Mouse (Mus musculus) layer of hippocampus, adult 18-20 months (tissue): ENCODE measurements around the gene Samd13. TPM values are rescaled to one million over a fixed set of nuclear protein-coding genes. Genes with fewer than 3 reads are reported as not detected.

Experiments
- DNase-seq, 2 experiments: peaks; one replicate each; pipeline ENCODE4 v3.0.0; 2022; ENCODE audit warnings: low spot score in 2 of 2
- total RNA-seq, 2 experiments: library from RNA; stranded (reverse); gene quantifications; 2 replicates each; pipeline ENCODE4 v1.2.3; 2021

Gene Samd13
- total RNA-seq, 2 experiments from 2014 or later = not detected

DNA sequence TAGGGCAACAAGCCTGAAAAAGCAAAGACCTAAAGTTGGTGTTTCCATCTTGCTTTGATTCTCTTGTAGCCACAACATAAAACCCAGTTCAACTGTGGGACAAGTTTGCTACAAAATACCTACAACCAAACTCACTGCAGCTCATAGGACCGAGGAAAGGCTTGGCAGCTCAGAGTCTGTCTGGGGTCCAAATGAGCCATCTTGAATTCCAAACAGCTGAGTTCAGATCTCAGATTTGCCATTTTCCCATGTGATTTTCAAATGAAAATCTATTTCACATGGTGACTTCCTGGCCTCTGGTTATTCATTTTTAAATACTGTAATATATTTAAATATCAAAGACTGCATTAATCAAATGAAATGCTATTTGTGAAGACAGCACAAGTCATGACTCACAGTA lies 10.3 kb downstream of the Samd13 start:
- no peak for DNase-seq

DNA sequence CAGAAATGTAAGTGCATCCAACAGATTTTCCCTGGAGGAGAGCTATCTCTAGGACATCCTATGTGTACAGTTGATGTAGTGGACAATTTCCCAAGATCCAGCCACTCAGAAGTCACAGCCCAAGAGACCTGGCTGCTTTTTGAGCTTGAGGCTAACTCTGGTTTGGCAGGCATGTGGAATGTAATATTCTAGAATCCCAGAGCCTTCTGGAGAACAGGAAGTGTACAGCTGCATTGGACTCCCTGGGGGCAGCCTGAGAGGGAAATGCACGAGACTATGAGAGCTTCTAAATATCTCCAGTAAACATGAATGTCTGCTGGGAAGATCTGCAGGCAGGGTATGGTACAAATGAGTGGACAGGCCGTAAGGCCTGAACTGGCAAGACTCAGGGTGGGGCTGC lies 14.3 kb downstream of the Samd13 start:
- DNase-seq = no peak

DNA sequence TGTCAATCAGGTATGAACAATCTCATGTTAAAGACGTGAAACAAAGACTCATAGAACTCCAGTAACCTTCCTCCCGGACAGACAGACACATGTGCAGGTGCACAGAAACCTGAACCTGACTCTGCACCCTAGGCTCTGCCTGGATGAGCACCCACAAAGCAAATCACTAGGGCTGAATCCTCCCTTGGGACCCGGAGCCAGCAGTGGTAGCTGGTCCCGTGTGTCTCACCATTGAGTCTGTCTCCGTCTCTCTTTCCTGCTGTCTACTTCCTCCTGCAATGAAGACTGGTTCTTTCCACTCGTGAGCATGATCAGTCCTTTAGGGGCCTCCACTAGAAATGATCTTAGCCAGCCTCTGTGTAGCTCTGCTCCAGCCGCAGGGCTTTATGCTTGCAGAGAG lies 23.5 kb downstream of the Samd13 start:
- no peak for DNase-seq

DNA sequence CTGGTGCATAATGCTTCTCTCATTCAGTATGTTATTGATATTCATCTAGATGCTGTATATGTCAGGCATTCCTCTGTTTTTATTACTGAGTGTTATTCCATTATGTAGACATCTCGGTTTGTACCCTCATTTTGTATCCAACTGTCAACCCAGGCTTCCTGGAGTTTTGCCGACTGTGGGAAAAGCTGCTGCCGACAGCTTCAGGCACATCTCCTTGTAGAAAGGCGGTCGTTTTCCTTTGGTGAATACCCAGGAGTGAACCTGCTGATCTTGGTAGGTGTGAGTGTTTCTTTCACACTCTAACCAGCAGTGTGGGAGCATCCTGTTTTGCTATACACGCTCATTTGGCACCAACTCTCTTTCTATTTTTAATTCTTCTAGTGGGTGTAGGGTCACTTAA lies 24.4 kb downstream of the Samd13 start:
- DNase-seq = peak in 1 of 2 experiments; percentile 51

DNA sequence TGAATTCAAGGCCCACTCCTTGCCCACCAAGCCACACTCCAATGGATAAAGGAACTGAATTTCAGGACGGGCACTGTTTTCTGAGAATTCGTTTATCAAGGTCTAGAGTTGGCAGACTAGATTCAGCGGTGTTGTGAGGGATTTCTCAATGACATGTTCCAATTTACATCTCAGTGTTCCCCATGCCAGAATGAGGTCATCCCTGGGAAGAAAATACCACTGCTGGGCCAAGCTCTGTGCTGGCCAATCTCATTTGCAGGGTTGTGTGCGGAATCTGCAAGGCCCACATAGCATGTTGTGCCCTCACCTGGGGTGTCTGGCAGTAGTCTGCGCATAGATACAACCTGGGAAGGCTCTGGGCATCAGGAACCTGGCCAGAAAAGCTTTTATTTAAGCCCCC lies 26.1 kb downstream of the Samd13 start:
- DNase-seq = no peak

DNA sequence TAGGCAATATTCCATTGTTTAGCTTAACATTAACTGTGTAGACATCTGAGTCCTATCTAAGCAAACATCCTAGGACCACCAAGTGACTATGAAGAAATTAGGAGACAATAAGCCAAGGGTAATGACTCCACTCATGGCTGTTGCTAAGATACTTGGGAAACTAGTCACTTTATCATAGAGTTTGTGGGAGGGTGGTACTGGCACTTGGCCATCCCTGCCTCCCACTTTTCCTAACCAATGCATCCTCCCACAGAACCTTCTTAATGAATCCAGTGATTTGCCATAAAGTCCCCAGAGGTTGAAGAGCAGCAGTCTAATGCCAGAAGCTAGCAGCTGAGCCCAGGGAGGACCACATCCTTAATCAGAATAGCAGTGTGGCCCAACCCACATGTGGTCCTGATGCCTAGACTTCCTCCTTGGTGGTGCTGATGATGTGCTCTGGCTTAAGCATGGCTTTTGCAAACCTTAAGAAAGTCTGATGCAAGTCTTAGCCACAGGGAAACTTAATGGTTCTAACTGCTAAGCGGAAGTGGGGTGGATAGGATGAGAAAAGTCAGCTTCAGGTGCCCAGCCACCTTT lies 27.2 kb downstream of the Samd13 start:
- DNase-seq = peak; percentile 22 to 59

DNA sequence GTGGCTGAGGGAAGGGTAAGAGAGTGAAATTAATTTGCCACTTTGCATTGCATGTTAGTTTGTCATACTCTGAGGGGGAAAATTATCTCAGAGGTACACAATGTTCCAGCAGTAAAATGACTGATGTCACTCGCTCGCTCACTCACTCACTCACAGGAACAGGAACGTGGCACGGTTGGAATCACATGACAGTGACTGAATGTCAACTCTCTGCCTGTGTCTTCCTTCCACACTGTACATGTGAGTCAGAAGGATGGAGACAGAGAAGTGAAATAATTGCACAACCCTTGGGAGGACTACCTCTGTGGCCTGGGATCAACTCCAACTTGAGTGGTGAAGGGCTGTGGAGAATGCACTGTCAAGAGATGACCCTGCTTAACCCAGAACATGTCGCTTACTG lies 28.0 kb downstream of the Samd13 start:
- peak in 1 of 2 experiments; percentile 32 for DNase-seq

DNA sequence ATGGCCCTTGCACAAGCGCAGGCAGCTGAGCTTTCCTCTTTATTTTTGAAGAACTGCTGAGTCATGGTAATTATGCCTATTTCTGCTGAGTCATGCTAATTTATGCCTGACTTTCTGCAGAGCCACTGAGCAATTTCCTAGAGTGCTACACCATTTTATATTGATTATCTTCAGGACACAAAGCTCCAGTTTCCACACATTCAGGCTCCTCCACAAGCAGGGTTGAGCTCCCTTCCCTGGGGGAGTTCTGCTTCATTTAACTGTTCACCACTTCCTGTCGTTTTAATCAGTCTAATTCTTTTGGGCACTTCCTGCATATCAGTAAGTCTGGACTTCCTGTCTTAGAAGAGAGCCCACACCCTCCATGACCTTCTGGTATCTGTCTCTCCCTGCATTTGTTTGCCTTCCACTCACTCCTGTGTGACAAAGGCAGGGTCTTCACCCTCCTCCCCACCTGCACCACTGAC lies 30.2 kb downstream of the Samd13 start:
- DNase-seq = no peak

DNA sequence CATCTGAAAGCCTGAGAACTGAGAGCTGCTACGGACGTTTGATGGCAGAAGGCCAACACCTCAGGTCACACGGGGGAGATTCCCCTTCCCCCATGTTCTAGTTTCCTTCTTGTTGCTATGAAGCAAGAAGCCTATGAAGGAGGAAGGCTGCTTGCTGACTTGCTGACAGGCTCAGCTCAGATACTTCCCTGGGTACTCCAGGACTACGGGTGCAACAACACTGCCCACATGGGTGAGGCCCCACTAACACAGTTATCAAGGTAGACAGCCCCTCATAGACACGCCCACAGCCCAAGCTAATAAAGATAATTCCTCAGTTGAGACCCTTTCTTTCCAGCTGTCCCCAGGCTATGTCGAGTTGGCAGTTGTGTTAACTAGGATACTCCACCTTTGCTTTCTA lies 31.7 kb downstream of the Samd13 start:
- no peak for DNase-seq

DNA sequence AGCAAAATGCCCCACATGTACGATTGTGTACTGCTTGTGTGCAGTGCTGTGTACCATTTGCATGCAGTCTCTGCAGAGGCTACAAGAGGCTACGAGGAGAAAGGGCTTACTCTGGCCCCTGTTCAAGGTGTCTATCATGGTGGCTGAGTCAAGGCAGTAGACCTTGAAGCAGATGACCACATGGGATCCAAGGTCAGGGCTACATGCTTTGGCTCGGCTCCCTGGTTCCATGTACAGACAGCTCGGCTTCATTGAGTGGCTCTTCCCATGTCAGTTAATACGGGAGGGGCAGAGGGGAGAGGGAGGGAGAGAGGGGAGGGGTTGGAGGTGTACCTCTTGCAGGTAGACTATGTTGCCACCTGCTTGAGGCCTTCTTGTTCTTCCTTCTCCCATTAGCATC lies 33.0 kb downstream of the Samd13 start:
- DNase-seq = no peak

DNA sequence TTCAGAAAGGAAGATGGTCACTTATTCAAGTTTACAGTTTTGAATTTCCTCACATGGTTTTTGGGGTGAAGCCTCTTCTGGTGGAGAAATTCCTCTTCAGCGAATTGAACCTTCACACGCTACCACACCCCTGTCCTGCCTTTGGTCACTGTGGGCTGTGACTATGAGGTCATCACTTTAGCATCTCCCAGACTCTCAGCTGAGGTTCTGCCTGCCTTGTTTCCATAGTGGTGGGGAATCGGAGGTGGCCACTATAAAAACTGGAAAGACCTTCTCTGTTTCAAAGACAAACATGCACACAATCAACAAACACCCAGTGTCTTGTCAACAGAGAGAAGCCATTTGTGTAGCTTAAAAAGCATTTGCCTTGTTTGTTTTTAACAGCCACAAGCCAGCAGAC lies 34.2 kb downstream of the Samd13 start, which contains the start of gene 4930503B20Rik:
Gene 4930503B20Rik, minus strand, starts transcription at position 101 of the 400 bp plus-strand sequence.
- DNase-seq = no peak

DNA sequence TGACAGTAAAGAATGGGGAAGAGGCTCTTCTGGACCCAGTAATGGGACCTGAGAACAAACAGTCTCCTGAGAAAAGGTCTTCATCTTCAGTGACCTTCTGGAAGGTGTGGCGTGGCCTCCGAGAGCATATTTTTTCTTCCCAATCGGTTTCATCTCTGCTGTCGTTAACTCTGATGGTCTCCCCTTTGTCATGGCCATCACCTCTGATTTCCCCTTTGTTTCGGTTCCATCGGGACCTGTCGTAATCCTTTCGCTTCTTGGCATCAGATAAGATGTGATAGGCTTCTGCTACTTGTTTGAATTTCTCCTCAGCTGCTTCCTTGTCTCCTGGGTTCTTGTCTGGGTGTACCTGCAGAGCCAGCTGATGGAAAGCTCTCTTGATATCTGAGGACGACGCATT lies 34.7 kb downstream of the Samd13 start:
- no peak for DNase-seq

DNA sequence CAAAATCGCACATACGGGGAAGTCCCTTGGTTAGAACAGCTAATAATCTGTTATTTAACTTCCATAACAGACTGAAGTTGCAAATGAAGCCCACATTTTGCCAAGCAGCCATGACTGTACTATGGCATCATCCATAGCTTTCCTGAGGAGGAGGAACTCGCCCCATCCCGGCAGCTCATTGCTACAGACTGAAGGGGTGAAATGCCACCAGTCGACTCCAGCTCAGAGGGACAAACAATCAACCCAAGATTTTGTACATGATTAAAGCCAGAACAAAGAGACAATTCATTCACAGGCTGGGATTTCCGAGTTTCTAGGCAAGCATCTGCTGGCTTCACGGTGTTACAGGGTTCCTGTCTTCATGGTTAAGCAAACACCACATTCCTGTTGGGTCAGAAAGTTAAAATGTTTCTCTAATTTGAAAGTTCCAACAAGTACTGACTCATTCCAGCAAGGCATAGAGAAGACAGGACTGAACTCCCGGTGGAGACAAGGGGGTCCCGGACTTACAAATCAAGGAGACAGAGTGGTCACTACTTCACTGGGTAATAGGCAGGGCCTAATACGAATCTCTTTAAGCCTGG lies 36.0 kb downstream of the Samd13 start:
- no peak for DNase-seq

DNA sequence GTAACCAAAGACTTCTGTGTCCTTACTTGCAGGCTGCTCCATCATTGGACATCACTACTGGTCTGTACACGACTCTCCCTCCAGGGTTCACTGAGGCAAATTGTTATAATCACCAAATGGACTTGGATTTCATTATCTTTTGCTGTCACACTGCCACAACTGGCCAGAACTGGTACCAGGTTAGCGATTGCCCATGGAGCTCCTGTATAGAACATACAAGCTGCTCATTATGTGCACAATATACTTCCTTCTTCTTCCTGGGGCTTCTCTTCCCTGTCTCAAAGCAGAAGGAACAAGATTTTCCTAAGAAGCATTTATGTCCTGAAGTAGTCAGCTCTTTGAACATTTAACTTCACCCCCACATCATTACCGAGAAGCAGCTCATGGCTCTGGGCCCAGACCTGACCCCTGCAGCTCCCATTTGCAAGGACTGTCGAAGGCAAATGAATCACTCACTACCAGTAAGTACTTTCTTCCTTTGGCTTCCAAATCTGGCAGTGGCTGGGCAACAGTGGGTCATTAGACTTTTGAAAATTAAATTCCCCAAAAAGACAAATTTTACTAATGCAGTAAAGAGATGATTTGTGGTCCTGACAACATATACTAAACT lies 43.5 kb downstream of the Samd13 start:
- no peak for DNase-seq

DNA sequence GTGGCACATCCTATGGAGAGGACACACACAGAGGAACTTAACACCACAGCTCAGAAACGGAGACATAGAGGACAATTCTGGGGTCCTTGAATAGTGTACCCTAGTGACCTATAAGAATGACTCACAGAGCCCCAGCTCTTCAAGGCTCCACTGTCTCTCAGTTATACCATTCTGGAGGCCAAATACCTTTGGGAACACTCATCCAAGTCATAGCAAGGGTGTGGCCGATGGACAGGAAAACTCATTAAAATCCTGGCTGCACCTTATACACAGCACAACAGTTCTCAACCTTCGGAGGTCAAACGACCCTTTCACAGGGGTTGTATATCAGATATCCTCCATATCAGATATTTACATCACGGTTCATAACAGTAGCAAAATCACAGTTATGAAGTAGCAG lies 52.9 kb downstream of the Samd13 start:
- DNase-seq = no peak

DNA sequence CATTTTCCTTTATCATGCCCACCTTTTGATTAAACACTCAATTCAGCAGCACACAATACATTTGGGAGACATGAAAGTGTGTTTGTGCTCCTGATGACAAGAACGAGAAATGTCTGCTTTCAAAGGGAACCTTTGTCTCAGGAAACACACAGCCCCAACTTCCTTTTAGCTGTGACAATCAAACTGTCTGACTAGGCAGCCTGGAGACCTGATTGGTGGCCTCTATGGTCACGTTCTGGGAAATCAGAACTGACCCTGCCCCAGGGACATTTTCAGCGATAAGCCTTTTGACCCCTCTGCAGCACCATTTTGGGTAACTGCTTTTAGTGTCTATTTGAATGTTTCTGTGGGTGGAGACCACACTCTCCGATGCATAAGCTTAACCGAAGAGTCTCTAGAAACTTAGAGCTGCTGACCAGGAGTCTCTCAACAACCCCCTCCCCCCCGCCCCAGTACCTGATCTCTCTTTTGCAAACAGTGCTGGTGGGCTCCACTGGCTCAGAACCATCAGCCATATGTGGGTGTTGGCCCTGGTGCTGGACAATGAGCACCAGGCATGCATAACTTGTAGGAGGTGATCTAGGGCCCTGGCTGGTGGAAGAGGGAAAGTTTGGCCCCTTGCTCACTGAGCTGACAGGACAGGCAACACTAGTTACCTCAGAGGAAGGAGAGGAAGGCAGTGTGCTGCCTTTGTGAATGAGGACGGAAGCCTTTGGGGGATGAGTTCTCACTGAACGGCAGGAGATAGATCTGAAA lies 57.0 kb downstream of the Samd13 start:
- no peak for DNase-seq

DNA sequence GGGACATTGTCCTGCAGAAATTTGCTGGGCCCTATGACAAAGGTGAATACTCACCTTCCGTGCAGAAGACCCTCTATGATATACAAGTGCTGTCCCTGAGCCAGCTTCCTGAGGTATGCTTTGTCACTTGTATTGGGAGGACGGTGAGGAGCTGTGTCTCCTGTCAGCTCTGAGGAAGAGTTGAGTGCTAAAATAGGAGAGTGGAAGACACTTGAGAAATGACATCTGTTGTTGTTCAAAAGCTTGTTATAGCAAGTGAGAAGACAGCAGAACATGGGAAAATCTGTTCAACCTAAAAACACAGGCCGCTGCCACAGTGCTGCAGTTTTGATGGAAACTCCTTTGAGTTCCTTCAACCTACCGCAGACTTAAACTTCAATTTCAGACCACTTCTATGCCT lies 59.6 kb downstream of the Samd13 start:
- DNase-seq = peak in 1 of 2 experiments; percentile 26

DNA sequence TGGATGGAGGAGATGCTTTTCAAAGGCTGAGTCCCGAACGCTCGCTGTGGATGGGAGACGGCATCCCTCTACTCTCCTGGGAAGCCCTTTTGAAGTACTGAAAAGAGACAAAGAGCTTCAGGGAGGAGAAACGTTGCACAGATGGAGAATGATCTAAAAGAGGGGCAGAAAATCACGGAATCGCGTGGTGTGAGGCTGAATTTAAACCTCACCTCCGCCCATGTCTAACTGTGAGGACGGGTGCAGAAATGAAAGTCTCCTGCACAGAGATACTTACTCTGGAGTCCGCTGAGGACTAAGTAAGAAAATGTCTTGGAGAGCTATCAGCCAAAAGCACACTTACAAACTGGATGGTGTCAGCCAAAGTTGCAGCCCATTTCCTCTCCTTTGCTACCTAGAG lies 63.4 kb downstream of the Samd13 start:
- no peak for DNase-seq

DNA sequence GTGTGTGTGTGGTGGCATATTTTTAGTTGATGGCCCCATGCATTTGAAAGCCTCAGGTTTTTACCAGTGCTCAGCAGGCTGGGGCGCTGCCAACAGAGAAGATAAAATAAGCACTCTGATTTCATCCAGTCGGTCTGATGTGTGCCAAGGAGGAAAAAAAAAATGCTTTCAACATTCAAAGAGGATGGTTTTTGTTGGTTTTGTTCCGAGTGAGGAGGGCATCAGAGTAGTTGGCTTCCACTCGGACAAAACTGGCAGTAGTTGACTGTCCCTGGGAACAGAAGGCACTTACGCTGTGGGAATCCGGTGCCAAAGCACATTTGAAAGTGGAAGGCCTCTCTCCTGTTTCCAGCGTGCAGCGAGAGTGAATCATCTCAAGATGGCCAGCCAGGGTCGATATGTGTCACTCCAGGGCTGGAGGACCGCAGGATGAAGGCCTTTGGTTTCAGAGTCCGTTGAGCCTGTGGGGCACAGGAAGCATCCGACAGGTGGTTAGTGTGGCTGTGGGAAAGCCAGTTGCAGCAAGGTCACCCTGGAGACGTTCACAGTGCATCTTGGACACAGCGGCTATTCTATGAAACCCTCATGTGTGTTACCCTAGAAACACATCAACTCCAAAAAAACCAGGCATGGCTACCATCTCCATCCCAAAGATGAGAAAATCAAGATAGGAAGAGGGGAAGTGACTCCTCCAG lies 64.7 kb downstream of the Samd13 start:
- peak; percentile 62 to 85 for DNase-seq

DNA sequence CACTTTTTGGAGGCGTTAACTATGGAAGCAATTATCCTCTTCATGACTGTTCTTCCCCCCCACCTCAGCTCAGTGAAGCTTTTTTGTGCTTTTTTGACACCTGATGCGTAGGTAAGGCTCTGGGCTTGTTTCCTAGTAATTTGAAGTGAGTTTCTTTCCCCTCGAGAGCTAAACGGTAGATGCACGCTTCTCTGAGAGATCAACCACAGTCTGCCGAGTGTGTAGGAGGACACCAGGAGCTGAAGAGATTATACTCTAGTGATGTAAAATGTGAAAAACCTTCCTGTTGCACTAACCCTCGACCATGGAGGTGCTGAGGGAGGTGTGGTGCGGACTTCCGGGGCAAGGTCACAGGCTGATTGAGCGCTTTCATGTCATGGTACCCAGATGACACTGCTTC lies 65.3 kb downstream of the Samd13 start:
- DNase-seq = peak in 1 of 2 experiments; percentile 49

DNA sequence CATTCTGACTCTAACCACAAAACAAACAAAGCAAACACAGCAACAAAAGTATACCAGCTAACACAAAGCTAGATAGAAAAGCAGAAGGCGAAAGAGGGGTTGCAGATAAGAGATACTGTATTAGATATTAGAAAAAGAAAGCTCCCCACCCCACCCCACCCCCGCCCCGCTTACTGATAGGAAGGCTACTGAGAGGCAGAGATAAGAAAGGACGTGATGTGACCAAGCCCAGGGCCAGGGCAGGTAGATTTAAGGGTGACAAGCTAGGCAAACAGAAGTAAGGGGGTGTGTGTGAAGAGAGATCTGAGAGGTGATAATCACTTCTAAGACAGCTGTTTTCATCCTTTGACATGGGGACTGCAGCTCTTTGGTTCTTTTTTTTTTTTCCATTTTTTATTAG lies 67.0 kb downstream of the Samd13 start:
- DNase-seq = no peak

DNA sequence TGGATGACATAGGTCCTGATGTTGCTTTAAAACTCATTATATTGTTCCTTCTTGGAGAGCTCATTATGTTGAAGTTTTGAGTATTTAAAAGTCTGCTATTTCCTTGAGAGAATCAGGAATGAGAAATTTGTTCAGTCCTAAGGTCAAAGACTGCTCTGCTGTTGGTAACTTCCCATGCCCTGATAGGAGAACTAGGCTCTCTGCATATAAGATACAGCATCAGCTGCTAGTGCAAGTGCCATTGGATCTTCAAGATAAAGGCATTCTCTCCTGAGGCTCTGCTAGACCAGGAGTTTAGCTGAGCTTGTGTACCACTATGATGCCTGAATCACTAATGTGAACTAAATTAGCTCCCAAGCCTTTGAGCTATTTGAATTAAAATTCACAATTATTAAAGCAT lies 67.4 kb downstream of the Samd13 start:
- DNase-seq = no peak
